Mouse (Mus musculus) stomach, embryonic 14.5 days (tissue): ENCODE measurements around the gene Ang. TPM values are rescaled to one million over a fixed set of nuclear protein-coding genes. Genes with fewer than 3 reads are reported as not detected.

Experiments
- polyA plus RNA-seq: library from polyadenylated mRNA; unstranded; fragments of >200 nt; fragmentation: Nextera tagmentation; extraction: Ambion mirVana; gene quantifications from 2 replicates; pipeline ENCODE4 v1.2.1, GENCODE M21; 2014

Gene Ang
- polyA plus RNA-seq, 1 experiment from 2014 or later, result 11.6 TPM

Other genes starting within 250 kb of the Ang start
- gene Tep1, start 220.6 kb upstream of the Ang start, polyA plus RNA-seq, result 8.6 and 8.7 TPM in 2 replicates
- 0.14 and 0.35 TPM in 2 replicates for gene Klhl33, start 193.6 kb upstream of the Ang start, polyA plus RNA-seq
- 149 and 169 TPM in 2 replicates for gene Osgep, start 166.3 kb upstream of the Ang start, polyA plus RNA-seq
- 217 and 223 TPM in 2 replicates for gene Apex1, start 166.2 kb upstream of the Ang start, polyA plus RNA-seq
- gene Pip4p1, start 160.3 kb upstream of the Ang start, polyA plus RNA-seq, result 41.0 and 50.2 TPM in 2 replicates
- 59.5 and 65.1 TPM in 2 replicates for gene Pnp, start 160.1 kb upstream of the Ang start, polyA plus RNA-seq
- gene Gm49342, start 146.6 kb upstream of the Ang start, polyA plus RNA-seq, result not detected in 2 replicates
- 0.31 TPM in 1 of 2 replicates, not detected in the other for gene Pnp2, start 135.2 kb upstream of the Ang start, polyA plus RNA-seq
- gene Rnase10, start 83.4 kb upstream of the Ang start, polyA plus RNA-seq, result 0.22 TPM in 1 of 2 replicates, not detected in the other
- not detected in 2 replicates for gene Rnase9, start 49.3 kb upstream of the Ang start, polyA plus RNA-seq
- gene Rnase11, start 41.0 kb upstream of the Ang start, polyA plus RNA-seq, result not detected in 2 replicates
- 0.80 TPM in 1 of 2 replicates, not detected in the other for gene Rnase12, start 33.5 kb upstream of the Ang start, polyA plus RNA-seq
- not detected in 2 replicates for gene Olfr750, start 16.7 kb upstream of the Ang start, polyA plus RNA-seq
- 60.3 and 72.3 TPM in 2 replicates for gene Rnase4, start 73 bp upstream of the Ang start, polyA plus RNA-seq
- gene Eddm3b, start 23.3 kb downstream of the Ang start, polyA plus RNA-seq, result not detected in 2 replicates
- 0.32 and 1.4 TPM in 2 replicates for gene Rnase6, start 32.8 kb downstream of the Ang start, polyA plus RNA-seq
- gene Rnase1, start 55.6 kb downstream of the Ang start, polyA plus RNA-seq, result 0.87 and 1.5 TPM in 2 replicates
- not detected in 2 replicates for gene Rnase2b, start 71.1 kb downstream of the Ang start, polyA plus RNA-seq
- not detected in 2 replicates for gene Ang2, start 108.0 kb downstream of the Ang start, polyA plus RNA-seq
- not detected in 2 replicates for gene Ear14, start 112.2 kb downstream of the Ang start, polyA plus RNA-seq
- not detected in 2 replicates for gene Rnase2a, start 165.0 kb downstream of the Ang start, polyA plus RNA-seq